Mouse (Mus musculus) kidney, postnatal 0 days (tissue): Measurements from ENCODE around the gene Slc34a3. TPM values are rescaled to one million over a fixed set of nuclear protein-coding genes. Genes with fewer than 3 reads are reported as not detected.

Source experiments
- ATAC-seq: fragments of 200-750 bp; cut with Nextera tagmentation; replicated peaks from 2 replicates; pipeline ENCODE4 v1.8.0; 2017; ENCODE audit warnings: low read depth, moderate number of reproducible peaks, moderate TSS enrichment, moderate library complexity; ENCODE audit not compliant: low FRiP score
- DNase-seq: peaks from one replicate; pipeline ENCODE4 v3.0.0-alpha.2; 2016; ENCODE audit warnings: low spot score
- H3K27ac ChIP-seq: fragments of 300-500 bp; sonication (generic); 2 replicates; pipeline ENCODE4 v1.5.1; 2014; ENCODE audit warnings: mild to moderate bottlenecking
- H3K27me3 ChIP-seq: fragments of 300-500 bp; sonication (generic); 2 replicates; pipeline ENCODE4 v1.6.1; 2014; ENCODE audit warnings: low read length, mixed read lengths; ENCODE audit not compliant: insufficient read depth
- H3K36me3 ChIP-seq: fragments of 300-500 bp; sonication (generic); 2 replicates; pipeline ENCODE4 v1.6.1; 2014; ENCODE audit warnings: low read length, mixed read lengths; ENCODE audit not compliant: insufficient read depth
- H3K4me1 ChIP-seq: fragments of 300-500 bp; sonication (generic); replicated peaks from 2 replicates; pipeline ENCODE4 v1.6.1; 2014; ENCODE audit warnings: antibody characterized with exemption, low read length, mixed read lengths; ENCODE audit not compliant: insufficient read depth
- H3K4me2 ChIP-seq: fragments of 300-500 bp; sonication (generic); 2 replicates; pipeline ENCODE4 v1.6.1; 2014; ENCODE audit warnings: mild to moderate bottlenecking, low read length, moderate library complexity, mixed read lengths
- H3K4me3 ChIP-seq: fragments of 300-500 bp; sonication (generic); replicated peaks from 2 replicates; pipeline ENCODE4 v1.5.1; 2014; ENCODE audit warnings: low read depth, low read length
- H3K9ac ChIP-seq: fragments of 300-500 bp; sonication (generic); 2 replicates; pipeline ENCODE4 v1.6.1; 2014; ENCODE audit warnings: low read depth, low read length
- H3K9me3 ChIP-seq: fragments of 300-500 bp; sonication (generic); replicated peaks from 2 replicates; pipeline ENCODE4 v1.6.1; 2016; ENCODE audit warnings: low read length, inconsistent platforms, mixed read lengths
- CTCF ChIP-seq: IDR thresholded peaks from 2 replicates; pipeline ENCODE4 v1.5.1; 2016; ENCODE audit warnings: antibody characterized with exemption, low read depth, mild to moderate bottlenecking, moderate library complexity
- WGBS: fragments of 180-500 bp; shearing (Covaris S2); extraction: QIAGEN DNeasy Blood & Tissue Kit; methylation state at CpG from one replicate; pipeline ENCODE4 v1.1.7; 2014; 5-methylcytosine and 5-hydroxymethylcytosine counted together
- polyA plus RNA-seq: library from polyadenylated mRNA; unstranded; fragments of >200 nt; fragmentation: Nextera tagmentation; extraction: Ambion mirVana; gene quantifications from 2 replicates; pipeline ENCODE4 v1.2.1, GENCODE M21; 2015

The Slc34a3 gene
- polyA plus RNA-seq, 1 experiment from 2014 or later: 1.5 TPM

DNA sequence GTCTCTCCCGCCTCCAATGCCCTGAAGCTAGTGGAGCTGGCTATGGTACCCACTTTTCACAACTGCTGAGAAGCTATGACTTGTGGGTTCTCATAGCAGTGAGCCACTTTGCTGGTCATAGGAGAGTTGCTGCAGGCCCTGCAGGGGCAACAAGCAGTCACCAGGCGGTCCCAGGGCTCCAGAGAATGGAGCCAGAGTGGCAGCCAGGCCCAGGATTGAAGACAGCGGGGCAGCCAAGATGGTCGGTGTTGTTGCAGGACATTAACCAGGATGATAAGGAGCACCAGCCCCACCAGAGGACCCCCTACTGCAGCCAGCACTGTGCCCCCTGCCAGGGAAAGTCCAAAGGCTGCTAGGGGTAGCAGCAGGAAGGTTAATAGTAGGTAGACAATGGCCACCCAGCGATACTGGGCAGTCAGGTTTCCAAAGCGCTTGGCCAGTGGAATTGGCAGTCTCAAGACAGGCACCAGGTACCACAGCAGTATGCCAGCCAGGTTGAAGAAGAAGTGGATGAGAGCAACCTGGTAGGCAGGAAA, 5.1 kb downstream of the Slc34a3 start:
- Histone ChIP-seq H3K4me2 (0 out of 2 replicates have a peak overlapping the region, but pooled peaks have one; percentile 49), H3K27ac (peak overlapping the region; percentile 3; the same call in 1 of the 2 replicates), H3K9ac (no peak overlapping the region), H3K4me1 (peaks cover 18% of the 10 kb centered on the region), H3K4me3 (no peak overlapping the region), H3K9me3 (no peaks in the 10 kb centered on the region), H3K36me3 (no peaks in the 10 kb centered on the region), H3K27me3 (no peaks in the 10 kb centered on the region)
- DNase-seq (no peak), ATAC-seq (no peak)
- 73% methylated on average over 6 of the region's 6 CpGs for WGBS
- TF ChIP-seq CTCF: no peak

DNA sequence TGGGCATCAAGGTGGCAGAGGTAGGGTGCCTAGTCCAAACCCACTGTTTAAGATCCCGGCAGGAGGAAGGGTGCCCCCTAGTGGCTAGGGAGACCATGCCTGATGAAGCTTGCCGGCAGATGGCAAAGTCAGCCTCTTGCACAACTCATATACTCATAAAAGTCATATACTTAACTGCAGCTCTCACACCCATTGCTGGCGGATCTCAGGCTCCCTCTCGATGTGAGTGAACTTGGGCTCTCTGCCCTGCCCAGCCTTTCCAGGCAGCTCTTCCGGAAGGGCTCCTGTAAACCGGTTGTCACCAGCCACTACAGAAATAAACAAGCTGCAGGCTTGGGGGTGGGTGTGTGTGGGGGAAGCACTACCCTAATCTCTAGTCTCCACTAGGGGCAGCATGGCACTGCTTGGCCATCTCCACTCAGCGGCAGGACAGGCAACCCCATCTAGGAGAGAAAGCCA, 5.7 kb downstream of the Slc34a3 start:
- peak overlapping the region; percentile 39; the same call in 1 of the 2 replicates for H3K9ac ChIP-seq
- WGBS: 0% methylated on average over 7 of the region's 7 CpGs

DNA sequence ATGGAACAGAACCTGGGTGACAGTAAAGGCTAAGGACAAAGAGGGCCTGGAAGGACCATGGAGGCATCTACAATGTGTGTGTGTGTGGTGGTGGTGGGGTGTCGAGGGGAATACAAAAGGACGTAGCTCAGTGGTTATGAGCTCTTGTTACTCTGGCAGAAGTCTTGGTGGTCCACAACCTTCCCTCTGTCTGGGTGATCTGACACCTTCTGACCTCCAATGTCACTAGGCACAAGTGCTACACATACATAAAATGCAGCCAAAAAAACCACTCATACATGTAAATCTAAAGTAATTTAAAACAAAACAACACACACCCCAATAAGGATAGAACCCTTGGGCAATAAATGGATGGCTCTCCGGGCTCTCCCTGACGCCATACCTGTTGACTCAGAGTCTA, 6.8 kb downstream of the Slc34a3 start:
- Histone ChIP-seq H3K36me3 (no peaks in the 10 kb centered on the region), H3K27ac (no peak overlapping the region), H3K4me1 (peaks cover 18% of the 10 kb centered on the region), H3K4me3 (no peak overlapping the region), H3K27me3 (no peaks in the 10 kb centered on the region), H3K4me2 (0 out of 2 replicates have a peak overlapping the region, but pooled peaks have one; percentile 49), H3K9me3 (no peaks in the 10 kb centered on the region), H3K9ac (no peak overlapping the region)
- 82% methylated on average over 4 of the region's 4 CpGs for WGBS
- DNase-seq (no peak), ATAC-seq (no peak)
- TF ChIP-seq CTCF: no peak

More for the DNA sequence above, 5.7 kb downstream of the Slc34a3 start:
- TF ChIP-seq CTCF: peak; percentile 78
- ATAC-seq (peak; percentile 44), DNase-seq (peak; percentile 97)
- Histone ChIP-seq H3K27me3 (no peaks in the 10 kb centered on the region), H3K36me3 (no peaks in the 10 kb centered on the region), H3K9me3 (no peaks in the 10 kb centered on the region), H3K4me1 (peaks cover 18% of the 10 kb centered on the region), H3K27ac (peak overlapping the region; percentile 85), H3K4me2 (peak overlapping the region; percentile 49), H3K4me3 (peak overlapping the region; percentile 24)

DNA sequence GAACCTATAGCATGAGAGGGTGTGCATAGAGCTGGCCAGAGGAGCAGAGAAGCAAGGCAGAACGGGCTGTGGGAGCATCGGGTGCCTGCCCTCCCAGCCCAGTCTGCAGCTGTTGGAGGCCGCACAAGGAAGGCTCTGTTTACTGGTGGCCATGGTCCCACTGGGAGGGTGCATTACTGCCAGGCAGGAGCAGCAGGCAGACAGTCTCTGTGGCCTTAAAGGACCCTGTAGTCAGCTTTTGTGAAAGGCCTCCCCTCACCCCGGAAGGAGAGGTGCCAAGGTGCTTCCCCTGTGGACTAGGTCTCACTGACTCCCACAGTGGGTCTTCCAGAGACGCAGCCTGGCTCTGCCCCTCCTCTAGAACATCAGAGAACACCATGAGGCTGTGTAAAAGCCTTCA, 7.3 kb downstream of the Slc34a3 start:
- Histone ChIP-seq H3K4me3 (no peak overlapping the region), H3K36me3 (0 out of 2 replicates have a peak, but pooled peaks cover under 1% of the 10 kb centered on the region), H3K4me1 (peaks cover 18% of the 10 kb centered on the region), H3K27ac (no peak overlapping the region), H3K27me3 (no peaks in the 10 kb centered on the region), H3K4me2 (no peak overlapping the region), H3K9ac (no peak overlapping the region), H3K9me3 (no peaks in the 10 kb centered on the region)
- DNase-seq (no peak), ATAC-seq (no peak)
- WGBS: 78% methylated on average over 5 of the region's 5 CpGs
- no peak for TF ChIP-seq CTCF

DNA sequence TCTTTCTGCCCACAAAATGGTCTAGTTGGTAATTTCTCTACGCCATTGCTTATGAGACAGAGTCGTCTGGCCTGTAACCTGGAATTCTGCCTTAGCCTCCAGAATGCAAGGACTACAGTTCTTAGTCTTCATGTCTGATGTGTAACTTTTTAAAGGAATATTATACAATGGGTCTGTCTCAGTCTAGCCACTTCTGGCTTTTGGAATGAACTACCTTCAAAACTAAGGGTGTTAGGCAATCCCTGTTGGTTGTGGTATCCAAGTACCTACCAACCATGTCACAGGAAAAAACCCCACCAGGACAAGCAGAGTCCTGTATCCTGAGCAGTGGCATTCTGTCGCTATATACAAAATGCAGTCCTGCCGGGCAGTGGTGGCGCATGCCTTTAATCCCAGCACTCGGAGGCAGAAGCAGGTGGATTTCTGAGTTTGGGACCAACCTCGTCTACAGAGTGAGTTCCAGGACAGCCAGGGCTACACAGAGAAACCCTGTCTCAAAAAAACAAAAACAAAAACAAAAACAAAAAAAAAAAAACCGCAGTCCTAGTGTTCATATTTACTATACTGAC, 8.3 kb downstream of the Slc34a3 start:
- Histone ChIP-seq H3K4me1 (peaks cover 18% of the 10 kb centered on the region), H3K27ac (peak overlapping the region; percentile 97), H3K36me3 (0 out of 2 replicates have a peak, but pooled peaks cover 4% of the 10 kb centered on the region), H3K4me3 (no peak overlapping the region; the same call in 1 of the 2 replicates), H3K9me3 (no peaks in the 10 kb centered on the region), H3K9ac (peak overlapping the region; percentile 18; the same call in 1 of the 2 replicates), H3K27me3 (no peaks in the 10 kb centered on the region), H3K4me2 (peak overlapping the region; percentile 54; the same call in 1 of the 2 replicates)
- ATAC-seq: no peak
- TF ChIP-seq CTCF: no peak
- no peak for DNase-seq
- 81% methylated on average over 8 of the region's 8 CpGs for WGBS

DNA sequence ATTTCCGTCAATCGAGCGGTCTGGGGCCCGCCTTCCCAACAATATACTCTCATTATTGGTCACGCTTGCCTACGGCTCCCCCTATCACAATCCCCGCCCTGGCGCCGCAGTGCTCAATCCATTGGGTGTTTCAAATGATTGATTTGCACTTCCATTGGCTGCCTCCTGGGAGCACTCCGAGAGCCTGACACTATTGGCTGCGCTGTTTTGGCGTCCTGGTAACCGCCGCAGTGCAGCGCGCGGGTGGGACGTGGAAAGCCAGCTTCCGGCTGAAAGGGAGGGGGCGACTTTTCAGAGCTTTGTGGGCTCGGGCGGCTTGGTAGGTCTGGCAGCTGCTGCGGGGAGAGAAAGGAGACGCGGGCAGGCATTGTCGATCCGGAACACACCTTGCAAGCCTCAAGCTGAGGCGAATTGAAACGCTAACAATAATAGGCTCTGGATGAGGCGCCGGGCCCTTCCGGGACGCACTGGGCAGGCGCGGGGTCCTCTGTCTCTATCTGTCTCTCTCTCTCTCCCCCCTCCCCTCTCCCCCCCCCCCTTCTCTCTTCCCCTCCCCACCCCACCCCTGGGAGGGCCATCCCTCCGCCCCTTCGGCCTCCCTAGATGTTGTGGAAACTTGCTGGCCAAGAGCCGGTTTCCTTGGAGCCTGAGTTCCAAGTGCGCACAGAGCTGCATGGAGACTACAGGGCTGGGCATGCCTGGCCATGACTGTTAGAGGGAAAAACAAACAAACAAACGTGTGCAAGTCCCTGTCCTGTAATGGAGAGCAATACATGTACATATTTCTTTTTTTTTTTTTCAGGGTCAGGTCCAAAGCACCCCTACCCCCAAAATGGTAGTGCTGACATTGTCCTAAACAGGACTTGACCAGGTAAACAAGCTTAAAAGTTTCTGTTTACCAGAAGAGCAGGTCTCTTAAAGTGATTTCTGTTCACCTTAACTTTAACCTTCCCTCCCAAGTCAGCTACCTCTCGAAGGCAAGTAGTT, 9.1 kb downstream of the Slc34a3 start:
- Histone ChIP-seq H3K4me3 (peak overlapping the region; percentile 83), H3K4me2 (peak overlapping the region; percentile 54), H3K27me3 (no peaks in the 10 kb centered on the region), H3K36me3 (0 out of 2 replicates have a peak, but pooled peaks cover 4% of the 10 kb centered on the region), H3K9ac (peak overlapping the region; percentile 63), H3K9me3 (no peaks in the 10 kb centered on the region), H3K4me1 (peaks cover 18% of the 10 kb centered on the region), H3K27ac (peak overlapping the region; percentile 97)
- TF ChIP-seq CTCF: peak; percentile 28
- WGBS: 2% methylated on average over 33 of the region's 41 CpGs
- DNase-seq (peak; percentile 100), ATAC-seq (peak; percentile 94)
